Mouse (Mus musculus): ENCODE data around the gene Uqcrh. TPM values are rescaled to one million over a fixed set of nuclear protein-coding genes. Genes with fewer than 3 reads are reported as not detected.

Gene Uqcrh
- total and polyA plus RNA-seq, 2 experiments from 2014 or later, result 220 to 586 TPM

DNA sequence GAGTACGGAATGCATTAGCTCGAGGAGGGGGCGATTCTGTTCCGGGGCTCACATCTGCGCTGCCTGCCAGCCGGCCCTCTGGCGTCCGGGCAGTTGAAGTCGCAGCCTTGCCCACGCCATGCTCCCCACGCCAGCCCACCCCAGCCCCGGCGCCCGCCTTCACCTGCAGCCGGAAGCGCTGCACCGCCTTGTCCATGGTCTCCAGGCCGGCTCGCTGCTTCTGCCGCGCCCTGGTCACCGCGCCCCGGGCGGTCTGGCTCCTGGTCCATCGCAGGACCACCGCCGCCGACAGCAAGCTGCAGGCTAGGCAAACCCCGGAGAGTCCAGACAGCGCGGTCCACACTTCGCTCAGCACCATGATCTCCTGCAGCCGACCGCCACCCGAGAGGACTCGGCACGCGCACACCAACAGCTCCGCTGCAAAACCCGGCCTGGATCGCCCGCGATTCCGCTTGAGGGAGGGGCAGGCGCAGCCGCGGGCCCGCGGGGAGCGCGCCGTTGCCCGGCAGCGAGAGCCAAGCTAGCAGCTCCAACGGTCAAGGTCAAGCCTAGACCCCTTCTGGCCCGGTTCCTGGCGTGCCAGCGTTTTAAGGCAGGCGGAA is 57.5 kb downstream of the Uqcrh start:
- no peaks in the 10 kb centered on the region for H3K36me3 ChIP-seq (ENCODE audit: insufficient read depth, low read length)
- peak overlapping the region; percentile 60 for H3K27ac ChIP-seq

More for the DNA sequence above, 57.5 kb downstream of the Uqcrh start:
- TF ChIP-seq CTCF (IDR thresholded peaks at IDR 0.05; ENCODE audit: low read depth), result peak; percentile 17; the same call in 1 of the 2 replicates
- Histone ChIP-seq H3K4me2 (ENCODE audit: low read depth, low read length) (peak overlapping the region; percentile 91), H3K9me3 (ENCODE audit: low read length) (no peaks in the 10 kb centered on the region), H3K4me1 (ENCODE audit: insufficient read depth, low read length) (no peaks in the 10 kb centered on the region), H3K4me3 (ENCODE audit: low read length) (peak overlapping the region; percentile 75), H3K27me3 (ENCODE audit: insufficient read depth, low read length) (0 out of 2 replicates have a peak, but pooled peaks cover 4% of the 10 kb centered on the region), H3K9ac (replicated peaks; ENCODE audit: low read length) (peak overlapping the region; percentile 69)
- 2% methylated on average over 53 of the region's 60 CpGs for WGBS
- ATAC-seq (peak; percentile 88), DNase-seq (ENCODE audit: low spot score) (peak; percentile 83)

Other genes starting within 250 kb of the Uqcrh start
- 2.9 and 4.4 TPM in 2 replicates for gene Mob3c, start 247.0 kb downstream of the Uqcrh start, total RNA-seq (2014; rRNA removed)
- 4.1 and 4.3 TPM in 2 replicates for gene Mob3c, start 247.0 kb downstream of the Uqcrh start, polyA plus RNA-seq (2015; fragmentation: Nextera tagmentation; extraction: Ambion mirVana)
- gene Mknk1, start 235.9 kb downstream of the Uqcrh start, total RNA-seq (2014; rRNA removed), result 18.4 and 23.2 TPM in 2 replicates
- 22.0 and 24.5 TPM in 2 replicates for gene Mknk1, start 235.9 kb downstream of the Uqcrh start, polyA plus RNA-seq (2015; fragmentation: Nextera tagmentation; extraction: Ambion mirVana)
- gene Kncn, start 190.7 kb downstream of the Uqcrh start, total RNA-seq (2014; rRNA removed), result 0.14 TPM in 1 of 2 replicates, not detected in the other
- 0.10 and 0.29 TPM in 2 replicates for gene Kncn, start 190.7 kb downstream of the Uqcrh start, polyA plus RNA-seq (2015; fragmentation: Nextera tagmentation; extraction: Ambion mirVana)
- 0.16 and 0.18 TPM in 2 replicates for gene 6430628N08Rik, start 184.4 kb downstream of the Uqcrh start, total RNA-seq (2014; rRNA removed)
- 0.49 and 0.58 TPM in 2 replicates for gene 6430628N08Rik, start 184.4 kb downstream of the Uqcrh start, polyA plus RNA-seq (2015; fragmentation: Nextera tagmentation; extraction: Ambion mirVana)
- gene Dmbx1, start 135.1 kb downstream of the Uqcrh start, total RNA-seq (2014; rRNA removed), result 3.3 and 4.5 TPM in 2 replicates
- 3.9 and 4.3 TPM in 2 replicates for gene Dmbx1, start 135.1 kb downstream of the Uqcrh start, polyA plus RNA-seq (2015; fragmentation: Nextera tagmentation; extraction: Ambion mirVana)
- 17.6 and 48.1 TPM in 2 replicates for gene Faah, start 57.1 kb downstream of the Uqcrh start, total RNA-seq (2014; rRNA removed)
- 23.2 and 25.2 TPM in 2 replicates for gene Faah, start 57.1 kb downstream of the Uqcrh start, polyA plus RNA-seq (2015; fragmentation: Nextera tagmentation; extraction: Ambion mirVana)
- gene Nsun4, start 21.2 kb downstream of the Uqcrh start, total RNA-seq (2014; rRNA removed), result 13.6 and 14.6 TPM in 2 replicates
- 10.4 TPM in 2 replicates for gene Nsun4, start 21.2 kb downstream of the Uqcrh start, polyA plus RNA-seq (2015; fragmentation: Nextera tagmentation; extraction: Ambion mirVana)
- 129 and 133 TPM in 2 replicates for gene Lrrc41, start 198 bp upstream of the Uqcrh start, total RNA-seq (2014; rRNA removed)
- gene Lrrc41, start 198 bp upstream of the Uqcrh start, polyA plus RNA-seq (2015; fragmentation: Nextera tagmentation; extraction: Ambion mirVana), result 60.2 and 61.9 TPM in 2 replicates
- 3.8 and 5.3 TPM in 2 replicates for gene Rad54l, start 48.6 kb upstream of the Uqcrh start, total RNA-seq (2014; rRNA removed)
- gene Rad54l, start 48.6 kb upstream of the Uqcrh start, polyA plus RNA-seq (2015; fragmentation: Nextera tagmentation; extraction: Ambion mirVana), result 5.4 and 6.1 TPM in 2 replicates
- 85.9 and 88.7 TPM in 2 replicates for gene Pomgnt1, start 48.8 kb upstream of the Uqcrh start, total RNA-seq (2014; rRNA removed)
- 59.4 and 63.3 TPM in 2 replicates for gene Pomgnt1, start 48.8 kb upstream of the Uqcrh start, polyA plus RNA-seq (2015; fragmentation: Nextera tagmentation; extraction: Ambion mirVana)
- gene Lurap1, start 76.3 kb upstream of the Uqcrh start, total RNA-seq (2014; rRNA removed), result 6.2 and 7.9 TPM in 2 replicates
- 4.0 TPM in 2 replicates for gene Lurap1, start 76.3 kb upstream of the Uqcrh start, polyA plus RNA-seq (2015; fragmentation: Nextera tagmentation; extraction: Ambion mirVana)
- gene Tspan1, start 92.5 kb upstream of the Uqcrh start, total RNA-seq (2014; rRNA removed), result 0.16 and 0.40 TPM in 2 replicates
- gene Tspan1, start 92.5 kb upstream of the Uqcrh start, polyA plus RNA-seq (2015; fragmentation: Nextera tagmentation; extraction: Ambion mirVana), result 0.21 and 0.34 TPM in 2 replicates
- gene 1700042G07Rik, start 98.3 kb upstream of the Uqcrh start, total RNA-seq (2014; rRNA removed), result not detected in 2 replicates
- not detected in 2 replicates for gene 1700042G07Rik, start 98.3 kb upstream of the Uqcrh start, polyA plus RNA-seq (2015; fragmentation: Nextera tagmentation; extraction: Ambion mirVana)
- gene Gm49337, start 98.3 kb upstream of the Uqcrh start, total RNA-seq (2014; rRNA removed), result not detected in 2 replicates
- gene Gm49337, start 98.3 kb upstream of the Uqcrh start, polyA plus RNA-seq (2015; fragmentation: Nextera tagmentation; extraction: Ambion mirVana), result not detected in 2 replicates
- gene Pik3r3, start 146.5 kb upstream of the Uqcrh start, total RNA-seq (2014; rRNA removed), result 37.8 and 44.4 TPM in 2 replicates
- 37.7 and 39.8 TPM in 2 replicates for gene Pik3r3, start 146.5 kb upstream of the Uqcrh start, polyA plus RNA-seq (2015; fragmentation: Nextera tagmentation; extraction: Ambion mirVana)